Mouse (Mus musculus) kidney, adult 2 months (tissue): ENCODE data around the gene Slc4a4. TPM values are rescaled to one million over a fixed set of nuclear protein-coding genes. Genes with fewer than 3 reads are reported as not detected.

Experiments
- DNase-seq: peaks from one replicate; pipeline ENCODE4 v3.0.0; 2021
- H3K27ac ChIP-seq: fragments of 200-500 bp; 2 replicates; pipeline ENCODE4 v1.5.1; 2012; ENCODE audit warnings: low read depth, low read length, control low read depth, inconsistent platforms; ENCODE audit not compliant: insufficient read depth
- H3K27me3 ChIP-seq: fragments of 200-500 bp; replicated peaks from 2 replicates; pipeline ENCODE4 v1.6.1; 2012; ENCODE audit warnings: mild to moderate bottlenecking, moderate library complexity, low read length, inconsistent platforms; ENCODE audit not compliant: control insufficient read depth, insufficient read depth
- H3K36me3 ChIP-seq: fragments of 200-500 bp; 2 replicates; pipeline ENCODE4 v1.6.1; 2012; ENCODE audit warnings: mild to moderate bottlenecking, moderate library complexity, low read length, inconsistent platforms; ENCODE audit not compliant: control insufficient read depth, insufficient read depth
- H3K4me1 ChIP-seq: fragments of 200-500 bp; 2 replicates; pipeline ENCODE4 v1.6.1; 2011; ENCODE audit warnings: low read length; ENCODE audit not compliant: control insufficient read depth, insufficient read depth
- H3K4me3 ChIP-seq: fragments of 200-500 bp; 2 replicates; pipeline ENCODE4 v1.5.1; 2011; ENCODE audit warnings: mild to moderate bottlenecking, low read depth, low read length, control low read depth; ENCODE audit not compliant: insufficient read depth
- CTCF ChIP-seq: fragments of 200-500 bp; conservative IDR thresholded peaks from 2 replicates; pipeline ENCODE4 v1.5.1; 2011; ENCODE audit warnings: low read depth, mild to moderate bottlenecking, control low read depth, low read length, moderate library complexity, mixed read lengths; ENCODE audit not compliant: insufficient read depth, insufficient read length
- POLR2A ChIP-seq: fragments of 200-500 bp; IDR thresholded peaks from one replicate; pipeline ENCODE4 v1.6.1; 2011; ENCODE audit warnings: low read depth, low read length, control low read depth
- WGBS: fragments of 180-500 bp; shearing (Covaris S2); methylation state at CpG from one replicate; pipeline ENCODE4 v1.1.7; 2018; 5-methylcytosine and 5-hydroxymethylcytosine counted together
- polyA plus RNA-seq: library from polyadenylated mRNA; depleted of rRNA; stranded (reverse); fragments of >200 nt; gene quantifications from 2 replicates; pipeline ENCODE4 v1.2.3, GENCODE M21; 2012

Slc4a4 gene
- polyA plus RNA-seq, 1 experiment = 195 TPM

GRCm38 (mm10) chr5:89096371-89096770 is 209.8 kb downstream of the Slc4a4 start:
- H3K27me3 ChIP-seq = no peaks in the 10 kb centered on the region
- 0 out of 2 replicates have a peak overlapping the region, but pooled peaks have one; percentile 1 for H3K27ac ChIP-seq
- no peak for TF ChIP-seq POLR2A
- TF ChIP-seq CTCF = no peak
- H3K36me3 ChIP-seq = no peaks in the 10 kb centered on the region; the same call in 1 of the 2 replicates
- peak; percentile 71 for DNase-seq
- H3K4me3 ChIP-seq = no peak overlapping the region
- peaks cover 25% of the 10 kb centered on the region for H3K4me1 ChIP-seq

- Histone ChIP-seq H3K36me3 (no peaks in the 10 kb centered on the region; the same call in 1 of the 2 replicates), H3K4me3 (no peak overlapping the region), H3K4me1 (peaks cover 25% of the 10 kb centered on the region), H3K27ac (peak overlapping the region; percentile 11; the same call in 1 of the 2 replicates), H3K27me3 (no peaks in the 10 kb centered on the region)
- TF ChIP-seq POLR2A (no peak), CTCF (no peak)
- 77% methylated on average over 3 of the region's 3 CpGs for WGBS
- DNase-seq = no peak
Observed at GRCm38 (mm10) chr5:89097291-89097690, 210.7 kb downstream of the Slc4a4 start.

GRCm38 (mm10) chr5:89098121-89098520 is 211.5 kb downstream of the Slc4a4 start:
- H3K27ac ChIP-seq = no peak overlapping the region
- no peak for DNase-seq
- 62% methylated on average over 4 of the region's 4 CpGs for WGBS
- peaks cover 25% of the 10 kb centered on the region for H3K4me1 ChIP-seq
- H3K36me3 ChIP-seq = no peaks in the 10 kb centered on the region; the same call in 1 of the 2 replicates
- H3K27me3 ChIP-seq = no peaks in the 10 kb centered on the region
- no peak overlapping the region for H3K4me3 ChIP-seq
- TF ChIP-seq CTCF (no peak), POLR2A (no peak)

GRCm38 (mm10) chr5:89099886-89100285 is 213.3 kb downstream of the Slc4a4 start:
- Histone ChIP-seq H3K36me3 (no peaks in the 10 kb centered on the region; the same call in 1 of the 2 replicates), H3K27me3 (no peaks in the 10 kb centered on the region), H3K27ac (no peak overlapping the region), H3K4me1 (peaks cover 17% of the 10 kb centered on the region; the same call in 1 of the 2 replicates), H3K4me3 (no peak overlapping the region)
- 70% methylated on average over 3 of the region's 3 CpGs for WGBS
- no peak for DNase-seq
- TF ChIP-seq CTCF (no peak), POLR2A (no peak)

- WGBS = 75% methylated on average over 4 of the region's 4 CpGs
- TF ChIP-seq POLR2A (no peak), CTCF (no peak)
- Histone ChIP-seq H3K4me3 (no peak overlapping the region), H3K36me3 (no peaks in the 10 kb centered on the region; the same call in 1 of the 2 replicates), H3K27ac (no peak overlapping the region; the same call in 1 of the 2 replicates), H3K27me3 (no peaks in the 10 kb centered on the region), H3K4me1 (peaks cover 2% of the 10 kb centered on the region; the same call in 1 of the 2 replicates)
- DNase-seq = no peak
Observed at GRCm38 (mm10) chr5:89102560-89102959, 215.9 kb downstream of the Slc4a4 start.

- no peaks in the 10 kb centered on the region for H3K27me3 ChIP-seq
- H3K4me1 ChIP-seq = no peaks in the 10 kb centered on the region; the same call in 1 of the 2 replicates
- H3K4me3 ChIP-seq = no peak overlapping the region
- H3K27ac ChIP-seq = no peak overlapping the region
- peaks cover 2% of the 10 kb centered on the region; the same call in 1 of the 2 replicates for H3K36me3 ChIP-seq
- DNase-seq = no peak
- 56% methylated on average over 9 of the region's 9 CpGs for WGBS
- no peak for TF ChIP-seq CTCF
Observed at GRCm38 (mm10) chr5:89105346-89105745, 218.7 kb downstream of the Slc4a4 start.

GRCm38 (mm10) chr5:89106217-89106616 is 219.6 kb downstream of the Slc4a4 start:
- TF ChIP-seq POLR2A = no peak
- no peak for TF ChIP-seq CTCF
- H3K36me3 ChIP-seq = peaks cover 2% of the 10 kb centered on the region; the same call in 1 of the 2 replicates
- no peak overlapping the region for H3K4me3 ChIP-seq
- H3K4me1 ChIP-seq = no peaks in the 10 kb centered on the region; the same call in 1 of the 2 replicates
- DNase-seq = no peak
- no peak overlapping the region for H3K27ac ChIP-seq
- H3K27me3 ChIP-seq = no peaks in the 10 kb centered on the region

GRCm38 (mm10) chr5:89108809-89109208 is 222.2 kb downstream of the Slc4a4 start:
- H3K4me3 ChIP-seq = no peak overlapping the region
- peaks cover 2% of the 10 kb centered on the region; the same call in 1 of the 2 replicates for H3K36me3 ChIP-seq
- no peaks in the 10 kb centered on the region; the same call in 1 of the 2 replicates for H3K4me1 ChIP-seq
- DNase-seq = no peak
- WGBS = 81% methylated on average over 1 of the region's 1 CpGs
- no peaks in the 10 kb centered on the region for H3K27me3 ChIP-seq
- H3K27ac ChIP-seq = no peak overlapping the region
- TF ChIP-seq POLR2A = no peak
- no peak for TF ChIP-seq CTCF
